Mouse (Mus musculus) fibroblast of lung, adult 2 months (primary cell): ENCODE data around the gene March6.

ENCODE experiments used
- DNase-seq: peaks from one replicate; pipeline ENCODE4 v3.0.0-alpha.2; 2011; ENCODE audit warnings: low read depth

The March6 gene

GRCm38 (mm10) chr15:31530659-31531445, at the start of gene March6:
March6 (minus strand) TSS chr15:31531053.
- no peak for DNase-seq

- no peak for DNase-seq
Measured at GRCm38 (mm10) chr15:31576076-31576475, 45.2 kb upstream of the March6 start.

GRCm38 (mm10) chr15:31573692-31574091, 42.8 kb upstream of the March6 start:
- DNase-seq = no peak

GRCm38 (mm10) chr15:31573287-31573686, 42.4 kb upstream of the March6 start:
- DNase-seq = no peak

GRCm38 (mm10) chr15:31571906-31572722, 41.3 kb upstream of the March6 start:
- DNase-seq = peak; percentile 92

- DNase-seq = no peak
Measured at GRCm38 (mm10) chr15:31570959-31571358, 40.1 kb upstream of the March6 start.

GRCm38 (mm10) chr15:31569325-31570022, 38.6 kb upstream of the March6 start:
- DNase-seq = no peak

GRCm38 (mm10) chr15:31568581-31568996, 37.7 kb upstream of the March6 start:
- DNase-seq = no peak

GRCm38 (mm10) chr15:31567431-31567830, 36.6 kb upstream of the March6 start:
- DNase-seq = no peak

- no peak for DNase-seq
Measured at GRCm38 (mm10) chr15:31565786-31566185, 34.9 kb upstream of the March6 start.

GRCm38 (mm10) chr15:31565184-31565583, 34.3 kb upstream of the March6 start, which contains the start of gene Cmbl:
Cmbl (plus strand) TSS chr15:31565389.
- no peak for DNase-seq

GRCm38 (mm10) chr15:31563577-31564546, 33.0 kb upstream of the March6 start:
- no peak for DNase-seq

- DNase-seq = no peak
Measured at GRCm38 (mm10) chr15:31562847-31563246, 32.0 kb upstream of the March6 start.

- no peak for DNase-seq
Measured at GRCm38 (mm10) chr15:31561976-31562375, 31.1 kb upstream of the March6 start.

GRCm38 (mm10) chr15:31561390-31561789, 30.5 kb upstream of the March6 start:
- DNase-seq = peak; percentile 81

- no peak for DNase-seq
Measured at GRCm38 (mm10) chr15:31554855-31555254, 24.0 kb upstream of the March6 start.

GRCm38 (mm10) chr15:31550381-31550780, 19.5 kb upstream of the March6 start:
- no peak for DNase-seq

GRCm38 (mm10) chr15:31547421-31547820, 16.6 kb upstream of the March6 start:
- no peak for DNase-seq

GRCm38 (mm10) chr15:31546291-31546690, 15.4 kb upstream of the March6 start:
- no peak for DNase-seq

- DNase-seq = no peak
Measured at GRCm38 (mm10) chr15:31545058-31545457, 14.2 kb upstream of the March6 start.

- no peak for DNase-seq
Measured at GRCm38 (mm10) chr15:31543246-31543645, 12.4 kb upstream of the March6 start.
